Mouse (Mus musculus) lung, embryonic 14.5 days (tissue): ENCODE data around the gene Pip5k1b. TPM values are rescaled to one million over a fixed set of nuclear protein-coding genes. Genes with fewer than 3 reads are reported as not detected.

Source experiments
- ATAC-seq: fragments of 200-750 bp; cut with Nextera tagmentation; 2 replicates; pipeline ENCODE4 v1.8.0; 2017; ENCODE audit warnings: mild to moderate bottlenecking, moderate TSS enrichment, moderate library complexity; ENCODE audit not compliant: insufficient read depth
- DNase-seq: peaks from one replicate; pipeline ENCODE4 v3.0.0-alpha.2; 2015
- H3K27ac ChIP-seq: fragments of 300-500 bp; sonication (generic); 2 replicates; pipeline ENCODE4 v1.5.1; 2014; ENCODE audit warnings: low read depth, mild to moderate bottlenecking, moderate library complexity
- H3K27me3 ChIP-seq: fragments of 300-500 bp; sonication (generic); 2 replicates; pipeline ENCODE4 v1.6.1; 2014; ENCODE audit warnings: low read length, control low read depth; ENCODE audit not compliant: insufficient read depth
- H3K36me3 ChIP-seq: fragments of 300-500 bp; sonication (generic); 2 replicates; pipeline ENCODE4 v1.6.1; 2014; ENCODE audit warnings: control low read depth; ENCODE audit not compliant: insufficient read depth
- H3K4me1 ChIP-seq: fragments of 300-500 bp; sonication (generic); 2 replicates; pipeline ENCODE4 v1.6.1; 2014; ENCODE audit warnings: antibody characterized with exemption, control low read depth; ENCODE audit not compliant: insufficient read depth
- H3K4me2 ChIP-seq: fragments of 300-500 bp; sonication (generic); 2 replicates; pipeline ENCODE4 v1.6.1; 2014; ENCODE audit warnings: mild to moderate bottlenecking
- H3K4me3 ChIP-seq: fragments of 300-500 bp; sonication (generic); 2 replicates; pipeline ENCODE4 v1.5.1; 2014; ENCODE audit warnings: low read depth, low read length
- H3K9ac ChIP-seq: fragments of 300-500 bp; sonication (generic); 2 replicates; pipeline ENCODE4 v1.6.1; 2014
- H3K9me3 ChIP-seq: fragments of 300-500 bp; sonication (generic); 2 replicates; pipeline ENCODE4 v1.6.1; 2016; ENCODE audit warnings: low read depth, low read length, control low read depth
- CTCF ChIP-seq: IDR thresholded peaks from 2 replicates; pipeline ENCODE4 v1.5.1; 2016; ENCODE audit warnings: antibody characterized with exemption, low read depth
- WGBS: fragments of 180-500 bp; shearing (Covaris S2); extraction: QIAGEN DNeasy Blood & Tissue Kit; methylation state at CpG from one replicate; pipeline ENCODE4 v1.1.7; 2014; 5-methylcytosine and 5-hydroxymethylcytosine counted together
- polyA plus RNA-seq: library from polyadenylated mRNA; unstranded; fragments of >200 nt; fragmentation: Nextera tagmentation; extraction: Ambion mirVana; gene quantifications from 2 replicates; pipeline ENCODE4 v1.2.1, GENCODE M21; 2014

Pip5k1b gene
- polyA plus RNA-seq, 1 experiment from 2014 or later = 2.6 TPM

DNA sequence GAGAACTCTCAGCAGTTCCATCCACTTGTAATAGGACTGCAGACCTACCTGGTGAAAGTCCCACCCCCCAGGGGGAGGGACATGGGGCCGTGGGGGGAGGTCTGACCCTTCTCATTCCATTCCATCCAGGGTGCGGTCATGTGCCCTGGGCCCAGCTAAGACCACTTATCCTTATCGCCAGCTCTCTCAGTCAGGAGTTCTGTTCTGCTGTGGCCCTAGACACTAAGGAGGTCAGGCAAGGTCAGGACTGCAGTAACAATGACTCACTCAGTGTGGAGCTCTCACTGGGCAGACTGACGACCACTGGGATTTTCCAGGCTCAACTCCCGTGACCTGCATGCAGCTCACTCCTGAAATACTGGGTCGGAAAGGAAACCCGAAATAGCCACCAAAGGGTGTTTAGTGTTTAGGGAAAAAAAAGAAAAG, 16.1 kb upstream of the Pip5k1b start:
- DNase-seq = peak; percentile 13
- 0 out of 2 replicates have a peak, but pooled peaks have one; percentile 28 for ATAC-seq
- TF ChIP-seq CTCF = no peak
- Histone ChIP-seq H3K4me2 (no peak overlapping the region), H3K9ac (no peak overlapping the region), H3K4me1 (no peaks in the 10 kb centered on the region), H3K36me3 (no peaks in the 10 kb centered on the region), H3K4me3 (no peak overlapping the region), H3K27ac (no peak overlapping the region), H3K9me3 (no peaks in the 10 kb centered on the region), H3K27me3 (no peaks in the 10 kb centered on the region)
- WGBS = 36% methylated on average over 7 of the region's 7 CpGs

DNA sequence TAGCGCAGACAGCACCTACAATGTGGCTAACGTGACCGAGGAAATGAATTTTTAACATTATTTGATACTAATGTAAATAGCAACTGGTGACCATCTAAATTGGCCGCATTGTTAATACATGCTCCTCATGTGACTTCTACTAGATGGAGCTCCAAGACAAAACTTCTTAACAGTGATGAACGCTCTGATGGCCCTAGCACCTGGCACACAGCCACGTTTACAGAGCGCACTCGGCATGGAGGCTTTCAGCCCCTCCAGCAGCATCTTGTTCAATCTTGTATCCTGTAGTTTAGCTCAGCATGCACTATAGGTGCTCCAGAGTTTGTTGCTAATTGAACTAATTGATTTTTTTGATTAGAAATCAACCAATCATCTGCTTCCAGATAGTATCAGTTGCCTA, 15.3 kb upstream of the Pip5k1b start:
- Histone ChIP-seq H3K9me3 (no peaks in the 10 kb centered on the region), H3K27me3 (no peaks in the 10 kb centered on the region), H3K9ac (no peak overlapping the region), H3K36me3 (no peaks in the 10 kb centered on the region), H3K27ac (no peak overlapping the region), H3K4me3 (no peak overlapping the region), H3K4me2 (no peak overlapping the region), H3K4me1 (no peaks in the 10 kb centered on the region)
- no peak for TF ChIP-seq CTCF
- DNase-seq (peak; percentile 75), ATAC-seq (no peak)
- WGBS = 53% methylated on average over 8 of the region's 8 CpGs

DNA sequence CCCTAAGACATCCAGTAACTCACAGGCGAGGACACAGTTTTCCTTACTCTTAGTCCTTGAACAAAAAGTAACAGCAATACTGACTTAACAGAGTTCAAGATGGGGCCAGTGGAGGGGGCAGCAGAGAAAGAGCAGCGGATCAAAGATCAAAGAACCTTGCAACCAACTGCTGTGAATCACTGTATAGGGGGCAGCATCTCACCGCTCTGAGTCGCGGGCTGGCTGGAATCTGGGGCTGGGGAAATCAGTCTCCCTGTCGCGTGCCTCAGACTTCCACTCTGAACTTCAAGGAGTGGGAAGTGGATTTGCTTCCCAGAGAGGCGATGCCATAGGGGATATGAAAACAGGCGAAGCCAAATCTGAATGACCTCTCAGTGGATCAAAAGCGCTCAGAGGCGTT, 1.8 kb upstream of the Pip5k1b start:
- peak overlapping the region; percentile 89 for H3K4me2 ChIP-seq
- peaks cover 26% of the 10 kb centered on the region for H3K27me3 ChIP-seq
- no peaks in the 10 kb centered on the region for H3K36me3 ChIP-seq
- H3K4me3 ChIP-seq = peak overlapping the region; percentile 80; the same call in 1 of the 2 replicates
- WGBS = 2% methylated on average over 11 of the region's 11 CpGs
- ATAC-seq (no peak), DNase-seq (peak; percentile 64)
- TF ChIP-seq CTCF = peak; percentile 56
- H3K27ac ChIP-seq = no peak overlapping the region
- H3K9ac ChIP-seq = no peak overlapping the region
- no peaks in the 10 kb centered on the region for H3K9me3 ChIP-seq
- peaks cover 7% of the 10 kb centered on the region; the same call in 1 of the 2 replicates for H3K4me1 ChIP-seq

DNA sequence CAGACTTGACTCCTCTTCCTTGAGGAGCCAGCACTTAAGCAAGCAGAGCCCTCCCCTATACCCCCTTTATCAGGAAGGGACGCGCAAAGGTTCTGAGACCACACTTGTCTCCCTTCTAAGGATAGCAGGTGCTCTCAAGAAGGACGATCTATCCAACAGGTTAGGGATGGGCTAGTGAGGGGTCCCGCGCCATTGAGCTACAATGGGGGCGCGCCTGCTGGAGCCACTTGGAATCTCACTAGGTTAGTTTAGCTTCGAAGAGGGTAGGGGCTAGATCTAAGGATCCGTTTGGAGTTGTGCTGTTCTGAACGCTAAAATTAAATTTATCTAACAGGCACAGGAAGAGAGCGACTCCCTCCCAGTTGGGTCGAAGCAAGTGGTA, 904 bp upstream of the Pip5k1b start:
- WGBS = 1% methylated on average over 12 of the region's 12 CpGs
- peak overlapping the region; percentile 68 for H3K9ac ChIP-seq
- DNase-seq (no peak), ATAC-seq (peak; percentile 12; the same call in 1 of the 2 replicates)
- no peaks in the 10 kb centered on the region for H3K36me3 ChIP-seq
- TF ChIP-seq CTCF = no peak
- no peak overlapping the region for H3K27ac ChIP-seq
- H3K4me2 ChIP-seq = peak overlapping the region; percentile 89
- no peaks in the 10 kb centered on the region for H3K9me3 ChIP-seq
- H3K27me3 ChIP-seq = peaks cover 26% of the 10 kb centered on the region
- peaks cover 7% of the 10 kb centered on the region; the same call in 1 of the 2 replicates for H3K4me1 ChIP-seq
- peak overlapping the region; percentile 80 for H3K4me3 ChIP-seq

DNA sequence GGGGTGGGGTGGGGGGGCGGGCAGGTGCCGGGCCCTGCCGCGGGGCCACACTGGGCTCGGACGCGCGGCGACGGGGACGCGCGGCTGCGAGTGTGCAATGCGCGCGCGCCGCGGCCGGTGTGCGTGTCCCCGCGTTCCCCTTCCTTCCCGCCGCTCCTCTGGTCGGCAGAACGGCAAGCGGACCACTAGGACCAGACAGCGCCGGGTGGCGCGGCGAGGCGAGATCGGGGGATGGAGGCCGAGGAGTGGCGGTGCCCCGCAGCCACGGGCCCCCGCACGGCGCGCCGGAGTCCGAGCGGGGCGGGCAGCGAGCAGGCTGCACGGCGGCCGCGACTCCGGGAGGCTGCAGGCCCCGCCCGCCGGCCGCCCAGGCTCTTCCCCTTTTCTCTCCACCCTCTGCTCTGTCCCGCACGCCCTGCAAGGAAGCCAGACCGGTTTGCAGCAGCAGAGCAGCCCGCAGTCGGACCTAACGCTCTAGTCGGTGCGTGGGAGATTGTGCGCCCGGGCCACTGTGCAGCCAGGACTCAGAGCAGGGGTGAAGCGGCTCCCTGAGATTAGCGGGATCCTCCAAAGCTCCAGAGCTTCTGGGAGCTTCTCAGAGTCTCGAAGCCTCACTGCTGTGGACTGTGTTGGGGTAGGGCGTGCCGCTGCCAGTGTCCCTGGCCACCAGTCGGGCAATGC, 372 bp upstream of the Pip5k1b start:
- Histone ChIP-seq H3K27me3 (peaks cover 26% of the 10 kb centered on the region), H3K4me1 (peaks cover 7% of the 10 kb centered on the region; the same call in 1 of the 2 replicates), H3K27ac (peak overlapping the region; percentile 72), H3K36me3 (no peaks in the 10 kb centered on the region), H3K4me3 (peak overlapping the region; percentile 80), H3K4me2 (peak overlapping the region; percentile 89), H3K9ac (peak overlapping the region; percentile 68), H3K9me3 (no peaks in the 10 kb centered on the region)
- WGBS = under 1% methylated on average over 61 of the region's 74 CpGs
- no peak for TF ChIP-seq CTCF
- ATAC-seq (peak; percentile 90), DNase-seq (peak; percentile 80)

DNA sequence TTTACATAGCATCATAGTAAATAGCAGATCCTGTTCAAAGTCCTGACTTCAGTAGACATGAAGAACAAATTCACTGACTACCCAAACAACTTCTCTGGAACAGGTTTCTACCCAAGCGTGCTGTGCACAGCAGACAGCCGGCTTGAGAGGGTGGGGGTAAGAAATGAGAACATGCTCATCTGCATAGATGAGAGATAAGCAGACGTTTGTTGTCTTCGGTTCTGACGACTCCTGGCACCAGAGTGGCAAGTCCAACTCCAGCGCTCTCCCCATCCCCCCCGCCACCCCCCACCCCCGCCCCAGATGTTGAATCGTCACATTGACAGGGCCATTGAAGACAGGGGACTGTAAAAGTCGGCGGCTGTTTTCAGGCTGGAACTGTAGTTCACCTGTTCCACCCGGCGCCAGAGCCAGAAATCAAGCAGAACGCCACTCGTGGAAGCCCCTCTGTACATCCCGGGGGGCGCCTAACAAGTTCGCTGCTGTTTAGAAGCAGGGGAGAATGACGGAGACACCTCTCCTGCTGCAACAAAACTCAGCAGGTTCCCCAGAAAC, 684 bp downstream of the Pip5k1b start:
- Histone ChIP-seq H3K4me1 (peaks cover 7% of the 10 kb centered on the region; the same call in 1 of the 2 replicates), H3K27ac (peak overlapping the region; percentile 72; the same call in 1 of the 2 replicates), H3K4me3 (peak overlapping the region; percentile 80), H3K4me2 (peak overlapping the region; percentile 89), H3K27me3 (peaks cover 26% of the 10 kb centered on the region), H3K36me3 (no peaks in the 10 kb centered on the region), H3K9ac (peak overlapping the region; percentile 68), H3K9me3 (no peaks in the 10 kb centered on the region)
- DNase-seq = peak; percentile 24
- ATAC-seq = no peak
- no peak for TF ChIP-seq CTCF
- WGBS = under 1% methylated on average over 19 of the region's 19 CpGs

DNA sequence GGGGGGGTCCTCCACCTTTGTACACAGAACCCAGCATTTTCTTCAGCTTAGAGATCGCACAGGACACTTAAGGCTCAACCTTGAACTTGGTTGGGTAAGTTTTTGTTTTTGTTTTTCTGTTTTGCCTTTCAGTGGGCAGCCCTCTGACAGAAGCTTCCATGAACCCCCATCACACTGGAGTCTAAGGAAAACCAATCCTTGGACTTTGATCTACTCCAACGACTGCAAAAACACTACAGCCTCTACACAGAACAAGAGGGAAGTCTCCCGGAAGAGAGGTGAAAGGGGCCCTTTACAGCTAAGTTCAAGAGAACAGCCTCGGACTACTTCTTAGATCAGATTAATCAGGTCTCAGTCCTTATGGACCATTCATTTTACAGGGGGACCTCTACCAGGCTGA, 1.2 kb downstream of the Pip5k1b start:
- no peak for TF ChIP-seq CTCF
- no peak for DNase-seq
- WGBS = 21% methylated on average over 4 of the region's 4 CpGs
- H3K9me3 ChIP-seq = no peaks in the 10 kb centered on the region
- H3K27me3 ChIP-seq = peaks cover 26% of the 10 kb centered on the region
- H3K4me3 ChIP-seq = peak overlapping the region; percentile 80
- no peak overlapping the region for H3K9ac ChIP-seq
- H3K36me3 ChIP-seq = no peaks in the 10 kb centered on the region
- H3K4me2 ChIP-seq = peak overlapping the region; percentile 89
- ATAC-seq = no peak
- no peak overlapping the region for H3K27ac ChIP-seq
- H3K4me1 ChIP-seq = peaks cover 7% of the 10 kb centered on the region; the same call in 1 of the 2 replicates
